Mouse (Mus musculus) lung, embryonic 14.5 days (tissue): ENCODE data around the gene Gm6020. TPM values are rescaled to one million over a fixed set of nuclear protein-coding genes. Genes with fewer than 3 reads are reported as not detected.
A peak's percentile ranks its signal among the peaks of the same experiment; 100 is the strongest.
"Not testable (repeated sequence)": the region's sequence is repeated elsewhere in the genome, so short reads cannot be mapped to it uniquely, and the experiment has no call there.

Experiments
- ATAC-seq: fragments of 200-750 bp; cut with Nextera tagmentation; 2 replicates; pipeline ENCODE4 v1.8.0; 2017; ENCODE audit warnings: mild to moderate bottlenecking, moderate TSS enrichment, moderate library complexity; ENCODE audit not compliant: insufficient read depth
- DNase-seq: peaks from one replicate; pipeline ENCODE4 v3.0.0-alpha.2; 2015
- H3K27ac ChIP-seq: fragments of 300-500 bp; sonication (generic); 2 replicates; pipeline ENCODE4 v1.5.1; 2014; ENCODE audit warnings: low read depth, mild to moderate bottlenecking, moderate library complexity
- H3K27me3 ChIP-seq: fragments of 300-500 bp; sonication (generic); 2 replicates; pipeline ENCODE4 v1.6.1; 2014; ENCODE audit warnings: low read length, control low read depth; ENCODE audit not compliant: insufficient read depth
- H3K36me3 ChIP-seq: fragments of 300-500 bp; sonication (generic); 2 replicates; pipeline ENCODE4 v1.6.1; 2014; ENCODE audit warnings: control low read depth; ENCODE audit not compliant: insufficient read depth
- H3K4me1 ChIP-seq: fragments of 300-500 bp; sonication (generic); 2 replicates; pipeline ENCODE4 v1.6.1; 2014; ENCODE audit warnings: antibody characterized with exemption, control low read depth; ENCODE audit not compliant: insufficient read depth
- H3K4me2 ChIP-seq: fragments of 300-500 bp; sonication (generic); 2 replicates; pipeline ENCODE4 v1.6.1; 2014; ENCODE audit warnings: mild to moderate bottlenecking
- H3K4me3 ChIP-seq: fragments of 300-500 bp; sonication (generic); 2 replicates; pipeline ENCODE4 v1.5.1; 2014; ENCODE audit warnings: low read depth, low read length
- H3K9ac ChIP-seq: fragments of 300-500 bp; sonication (generic); 2 replicates; pipeline ENCODE4 v1.6.1; 2014
- H3K9me3 ChIP-seq: fragments of 300-500 bp; sonication (generic); 2 replicates; pipeline ENCODE4 v1.6.1; 2016; ENCODE audit warnings: low read depth, low read length, control low read depth
- CTCF ChIP-seq: IDR thresholded peaks from 2 replicates; pipeline ENCODE4 v1.5.1; 2016; ENCODE audit warnings: antibody characterized with exemption, low read depth
- WGBS: fragments of 180-500 bp; shearing (Covaris S2); extraction: QIAGEN DNeasy Blood & Tissue Kit; methylation state at CpG from one replicate; pipeline ENCODE4 v1.1.7; 2014; 5-methylcytosine and 5-hydroxymethylcytosine counted together
- polyA plus RNA-seq: library from polyadenylated mRNA; unstranded; fragments of >200 nt; fragmentation: Nextera tagmentation; extraction: Ambion mirVana; gene quantifications from 2 replicates; pipeline ENCODE4 v1.2.1, GENCODE M21; 2014

The Gm6020 gene
- polyA plus RNA-seq, result not detected in 2 replicates

DNA sequence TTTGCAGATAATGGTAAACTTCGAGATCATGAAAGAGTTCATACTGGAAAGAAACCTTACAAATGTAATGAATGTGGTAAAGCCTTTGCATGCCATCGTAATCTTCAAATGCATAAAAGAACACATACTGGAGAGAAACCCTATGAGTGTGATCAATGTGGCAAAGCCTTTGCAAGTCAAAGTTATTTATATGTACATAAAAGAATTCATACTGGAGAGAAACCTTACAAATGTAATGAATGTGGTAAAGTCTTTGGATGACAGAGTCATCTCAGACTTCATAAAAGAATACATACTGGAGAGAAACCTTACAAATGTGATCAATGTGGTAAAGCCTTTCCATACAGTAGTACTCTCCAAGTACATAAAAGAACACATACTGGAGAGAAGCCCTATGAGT, at the start of gene Gm6020:
Gm6020 (plus strand) TSS at position 301 of the 400 bp plus-strand sequence.
- not testable (repeated sequence) for H3K27me3 ChIP-seq, H3K4me3 ChIP-seq, H3K4me1 ChIP-seq, DNase-seq, H3K36me3 ChIP-seq, ATAC-seq, H3K27ac ChIP-seq, H3K4me2 ChIP-seq, H3K9ac ChIP-seq, H3K9me3 ChIP-seq
- 77% methylated on average over 2 of the region's 2 CpGs for WGBS

DNA sequence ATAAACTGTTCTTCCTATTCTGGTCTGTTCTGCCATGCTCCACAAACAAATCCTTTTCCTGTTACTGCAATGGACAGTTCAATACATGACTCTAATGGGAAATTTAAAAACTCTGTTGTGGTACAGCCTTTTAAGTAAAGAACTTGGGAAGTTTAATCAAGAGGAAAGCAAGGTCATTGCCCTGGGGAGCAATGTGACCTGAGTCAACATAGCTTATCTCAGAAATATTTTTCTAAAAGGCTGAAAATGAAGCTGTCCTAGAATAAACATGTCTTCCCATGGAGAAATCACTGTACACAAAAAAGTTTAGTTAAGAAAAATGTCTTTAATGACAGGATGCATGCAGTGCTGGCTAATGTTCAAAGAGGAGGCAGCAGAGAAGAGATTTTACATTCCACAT, 45.0 kb upstream of the Gm6020 start:
- H3K9ac ChIP-seq, result no peak overlapping the region
- DNase-seq, result no peak
- H3K36me3 ChIP-seq, result no peaks in the 10 kb centered on the region
- no peaks in the 10 kb centered on the region for H3K27me3 ChIP-seq
- H3K27ac ChIP-seq, result no peak overlapping the region
- TF ChIP-seq CTCF, result no peak
- no peak for ATAC-seq
- no peak overlapping the region for H3K4me3 ChIP-seq
- 0 out of 2 replicates have a peak, but pooled peaks cover 4% of the 10 kb centered on the region for H3K4me1 ChIP-seq
- no peak overlapping the region for H3K4me2 ChIP-seq
- H3K9me3 ChIP-seq, result no peaks in the 10 kb centered on the region

DNA sequence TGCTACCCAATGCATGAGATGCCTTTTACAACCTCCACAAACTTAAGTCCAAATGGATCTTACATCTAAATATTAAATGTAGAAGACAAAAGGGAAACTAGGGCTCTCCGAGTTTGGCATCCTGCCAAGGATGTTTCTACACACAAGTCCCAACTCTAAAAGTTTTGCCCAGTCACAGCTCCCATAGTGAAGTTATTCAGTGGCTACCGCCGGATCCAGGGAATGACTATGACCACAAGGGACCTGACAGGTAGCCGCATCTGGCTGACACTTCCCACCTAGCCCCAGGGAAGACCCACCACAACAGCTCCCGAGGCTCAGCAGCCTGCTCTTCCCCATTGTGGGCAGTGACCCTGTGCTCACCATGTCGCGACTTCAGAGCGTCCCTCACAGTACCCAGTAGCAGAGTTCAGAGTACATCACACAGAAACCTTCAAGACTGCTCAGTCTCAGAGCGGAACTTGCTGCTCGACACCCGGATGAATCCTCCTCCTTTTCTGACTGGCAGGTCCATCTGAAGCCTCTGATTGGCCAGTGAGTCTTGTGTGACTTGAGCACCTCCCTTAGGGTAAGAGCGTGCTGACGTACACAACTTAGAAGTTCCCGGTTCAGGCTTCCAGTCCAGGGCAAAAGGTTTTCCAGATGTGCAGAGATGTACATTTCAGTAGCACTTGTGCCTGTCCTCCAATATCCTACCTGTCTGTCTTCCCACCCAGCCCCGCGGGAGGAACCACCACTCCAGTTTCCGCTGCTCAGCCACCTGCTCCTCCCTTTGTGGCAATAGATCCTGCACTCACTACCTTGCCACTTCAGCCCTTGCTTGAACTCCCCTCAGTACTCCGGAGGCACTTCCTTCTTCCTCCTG, 43.1 kb upstream of the Gm6020 start, which contains the start of gene Zfp950:
Zfp950 (minus strand) TSS at position 499 of the 865 bp plus-strand sequence.
- Histone ChIP-seq H3K36me3 (no peaks in the 10 kb centered on the region), H3K27ac (peak within 1 kb of the TSS; percentile 39; the same call in 1 of the 2 replicates), H3K4me1 (0 out of 2 replicates have a peak, but pooled peaks cover 4% of the 10 kb centered on the region), H3K9me3 (no peaks in the 10 kb centered on the region), H3K27me3 (no peaks in the 10 kb centered on the region), H3K4me3 (peak within 1 kb of the TSS; percentile 74), H3K9ac (peak within 1 kb of the TSS; percentile 77), H3K4me2 (peak within 1 kb of the TSS; percentile 68)
- TF ChIP-seq CTCF, result no peak
- ATAC-seq (peak; percentile 100), DNase-seq (peak; percentile 92)
- WGBS, result under 1% methylated on average over 18 of the region's 18 CpGs

GRCm38 (mm10) chr19:61141299-61141698, 42.4 kb upstream of the Gm6020 start:
- ATAC-seq (no peak), DNase-seq (no peak)
- Histone ChIP-seq H3K36me3 (no peaks in the 10 kb centered on the region), H3K9me3 (no peaks in the 10 kb centered on the region), H3K4me2 (peak overlapping the region; percentile 68), H3K27ac (no peak overlapping the region), H3K27me3 (no peaks in the 10 kb centered on the region), H3K4me1 (0 out of 2 replicates have a peak, but pooled peaks cover 4% of the 10 kb centered on the region), H3K4me3 (peak overlapping the region; percentile 74), H3K9ac (peak overlapping the region; percentile 77)
- WGBS, result 17% methylated on average over 4 of the region's 4 CpGs
- TF ChIP-seq CTCF, result no peak

GRCm38 (mm10) chr19:61151372-61151700, 32.4 kb upstream of the Gm6020 start:
- TF ChIP-seq CTCF, result no peak
- peak overlapping the region; percentile 67 for H3K4me2 ChIP-seq

GRCm38 (mm10) chr19:61151701-61152420, 31.8 kb upstream of the Gm6020 start:
- peak overlapping the region; percentile 67 for H3K4me2 ChIP-seq
- H3K4me3 ChIP-seq, result peak overlapping the region; percentile 41
- peak; percentile 80 for ATAC-seq
- H3K27ac ChIP-seq, result no peak overlapping the region
- no peak for TF ChIP-seq CTCF
- no peaks in the 10 kb centered on the region for H3K4me1 ChIP-seq
- no peaks in the 10 kb centered on the region for H3K9me3 ChIP-seq
- 5% methylated on average over 27 of the region's 27 CpGs for WGBS
- peak; percentile 55 for DNase-seq
- H3K27me3 ChIP-seq, result no peaks in the 10 kb centered on the region
- no peaks in the 10 kb centered on the region for H3K36me3 ChIP-seq
- H3K9ac ChIP-seq, result peak overlapping the region; percentile 46

More at GRCm38 (mm10) chr19:61151372-61151700, 32.4 kb upstream of the Gm6020 start:
- peak overlapping the region; percentile 46 for H3K9ac ChIP-seq
- ATAC-seq (peak; percentile 81), DNase-seq (peak; percentile 45)
- 4% methylated on average over 8 of the region's 8 CpGs for whole genome bisulfite sequencing
- no peaks in the 10 kb centered on the region for H3K4me1 ChIP-seq
- no peaks in the 10 kb centered on the region for H3K36me3 ChIP-seq
- H3K9me3 ChIP-seq, result no peaks in the 10 kb centered on the region
- peak overlapping the region; percentile 41 for H3K4me3 ChIP-seq
- H3K27ac ChIP-seq, result no peak overlapping the region
- no peaks in the 10 kb centered on the region for H3K27me3 ChIP-seq

- ATAC-seq, result no peak
- TF ChIP-seq CTCF, result no peak
- Histone ChIP-seq H3K9ac (peak within 1 kb of the TSS; percentile 47), H3K36me3 (no peaks in the 10 kb centered on the region), H3K4me2 (peak within 1 kb of the TSS; percentile 57), H3K27me3 (no peaks in the 10 kb centered on the region), H3K4me3 (peak within 1 kb of the TSS; percentile 32), H3K9me3 (no peaks in the 10 kb centered on the region; the same call in 1 of the 2 replicates), H3K27ac (no peak within 1 kb of the TSS), H3K4me1 (no peaks in the 10 kb centered on the region)
- DNase-seq, result peak; percentile 18
- 24% methylated on average over 39 of the region's 39 CpGs for WGBS
Measured at GRCm38 (mm10) chr19:61175756-61176324, 7.8 kb upstream of the Gm6020 start, which contains the start of gene Gm7102. Gene Gm7102 (minus strand): TSS chr19:61176309.
